Mouse (Mus musculus) gastrocnemius, postnatal 14 days (tissue): ENCODE measurements around the gene Pmf1. TPM values are rescaled to one million over a fixed set of nuclear protein-coding genes. Genes with fewer than 3 reads are reported as not detected.

Experiments used
- DNase-seq: peaks from one replicate; pipeline ENCODE4 v3.0.0; 2021; ENCODE audit warnings: mixed read lengths
- intact Hi-C: fragments of 180-260 bp; cut with DNase I; formaldehyde crosslinking; loops from one replicate; pipeline ENCODE4 v1.15.1; 2025; ENCODE audit warnings: low total_unique reads
- long read RNA-seq, 2 experiments: library from polyadenylated mRNA; stranded (forward); transcript quantifications; one replicate each; pipeline ENCODE4 v2.0.0; 2021
- total RNA-seq, 2 experiments: library from RNA; stranded (reverse); gene quantifications; 2 replicates each; pipeline ENCODE4 v1.2.3; 2021

The Pmf1 gene
- 10 to 100 TPM; 30.1 to 31.9 TPM for total RNA-seq
- long read RNA-seq, experiment 1, transcript Pmf1-201 (5 exons, 1,007 nt), result major isoform, 17 of 18 reads
- long read RNA-seq, experiment 1, partial matches to known transcripts, result 0 of 18 reads
- long read RNA-seq, experiment 1, other reads (novel, unspliced or antisense), result 0 of 18 reads
- long read RNA-seq, experiment 2, transcript Pmf1-201 (5 exons, 1,007 nt), result major isoform, 9 of 11 reads
- long read RNA-seq, experiment 2, partial matches to known transcripts, result 0 of 11 reads
- long read RNA-seq, experiment 2, other reads (novel, unspliced or antisense), result 2 of 11 reads

- DNase-seq, result peak; percentile 96
- intact Hi-C loops, result loop anchor here (5.0 kb wide), 1 partner anchor 112 kb away; no protein-coding TSS in a partner anchor
These were observed at the start of gene Pmf1 for GRCm38 (mm10) chr3:88409741-88410644. TSS of gene Pmf1 (minus strand) at chr3:88410331.

DNA sequence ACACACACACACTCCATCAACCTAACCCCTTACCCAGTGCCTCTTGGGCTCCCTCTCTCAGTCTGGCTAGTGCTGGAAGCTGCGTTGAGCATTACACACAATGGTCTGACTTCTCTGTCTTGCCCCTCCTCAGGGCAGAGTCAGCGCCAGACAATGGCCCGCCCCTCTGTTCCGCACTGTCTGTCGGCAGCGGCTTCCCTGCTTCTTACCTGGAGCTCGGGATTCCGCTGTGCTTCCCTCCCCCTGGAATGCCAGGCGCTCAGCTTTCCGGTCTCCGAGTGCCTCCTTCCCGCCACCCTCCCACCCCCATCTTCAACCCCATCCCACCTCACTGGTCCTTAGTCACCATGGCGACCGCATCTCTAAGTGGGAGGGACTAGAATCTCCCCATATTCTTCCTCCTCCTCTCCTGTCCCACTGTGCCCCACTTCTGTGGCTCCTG is 48.7 kb upstream of the Pmf1 start:
- intact Hi-C loops, result no loop called here
- no peak for DNase-seq

- DNase-seq, result no peak
- intact Hi-C loops, result no loop called here
These were observed 46.8 kb upstream of the Pmf1 start for GRCm38 (mm10) chr3:88456746-88457532.

- intact Hi-C loops, result no loop called here
- no peak for DNase-seq
These were observed 46.2 kb upstream of the Pmf1 start for GRCm38 (mm10) chr3:88456313-88456712.

- no peak for DNase-seq
- intact Hi-C loops, result no loop called here
These were observed 45.6 kb upstream of the Pmf1 start for GRCm38 (mm10) chr3:88455588-88456264.

DNA sequence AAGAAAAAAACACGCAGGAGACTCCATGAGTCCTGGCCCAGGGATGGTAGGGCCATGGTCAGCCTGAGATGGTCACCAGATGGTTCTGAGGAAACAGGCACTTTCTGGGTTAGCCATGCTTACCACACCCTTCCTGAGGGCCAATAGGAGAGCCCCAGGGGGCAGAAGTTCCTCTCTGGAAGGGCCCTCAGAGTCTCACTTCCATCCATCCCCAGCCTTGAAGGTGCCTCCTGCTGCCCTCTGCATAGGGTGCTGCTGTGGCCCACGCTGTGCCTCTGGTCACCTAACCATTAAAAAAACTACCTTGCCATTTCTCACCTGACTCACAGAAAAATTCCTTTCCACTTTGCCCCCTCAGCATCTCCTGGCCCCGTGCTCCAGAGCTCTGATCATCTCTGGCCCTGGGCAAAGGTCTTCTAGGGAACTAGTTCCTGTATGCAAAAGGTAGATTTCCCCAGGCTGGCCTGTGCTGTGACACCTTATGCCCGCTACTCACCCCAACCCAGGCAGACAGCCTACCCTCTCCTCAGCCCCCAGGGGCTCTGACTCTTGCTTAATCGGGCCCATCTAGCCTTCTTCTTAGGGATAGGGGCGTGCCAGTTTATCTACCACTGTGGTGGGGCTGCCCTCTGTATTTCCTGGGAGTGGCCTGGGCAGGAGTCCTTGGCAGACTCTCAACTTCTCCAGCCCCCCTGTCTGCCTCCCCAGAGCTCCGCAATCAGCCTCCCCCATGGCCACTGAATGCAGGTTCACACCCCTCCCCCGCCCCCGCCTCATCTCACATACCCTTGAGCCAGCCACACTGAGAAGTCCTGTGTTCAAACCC is 44.8 kb upstream of the Pmf1 start:
- DNase-seq, result no peak
- intact Hi-C loops, result no loop called here

DNA sequence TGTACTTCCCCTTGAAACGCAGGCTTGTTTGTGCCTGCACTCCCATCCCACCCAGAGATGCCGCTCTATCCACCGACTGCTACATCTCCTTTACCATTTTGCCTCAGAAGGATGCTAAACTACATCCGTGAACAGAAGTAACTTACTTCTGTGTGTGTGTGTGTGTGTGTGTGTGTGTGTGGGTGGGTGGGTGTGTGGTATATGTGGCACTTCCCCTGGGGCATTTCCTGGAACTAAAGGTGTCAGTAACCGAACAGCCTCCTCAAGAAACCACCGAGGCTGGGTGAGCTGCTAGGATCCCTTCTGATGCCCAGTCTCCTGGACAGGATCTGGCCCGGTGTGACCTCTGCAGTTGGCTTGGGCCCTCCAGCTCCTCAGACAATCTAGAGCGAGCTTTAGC is 43.9 kb upstream of the Pmf1 start:
- no peak for DNase-seq
- intact Hi-C loops, result no loop called here

DNA sequence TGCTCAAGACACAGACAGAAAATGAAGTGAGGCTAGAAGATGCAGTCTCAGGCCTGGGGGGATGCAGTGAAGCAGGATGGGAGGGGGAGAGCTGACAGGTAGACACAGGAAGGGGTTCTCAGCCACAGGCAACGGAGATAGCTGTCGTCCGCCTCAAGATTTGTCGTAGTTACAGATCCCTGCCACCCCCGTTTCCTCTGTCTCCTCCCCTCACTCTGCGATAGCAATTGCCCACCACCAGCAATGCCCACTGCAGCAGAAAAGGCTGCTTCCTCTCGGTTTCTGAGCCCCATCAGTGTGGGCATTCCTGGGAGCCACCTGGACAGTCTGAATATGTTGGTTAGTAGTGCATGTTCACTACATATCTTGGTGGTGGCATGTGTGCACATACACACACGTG is 43.2 kb upstream of the Pmf1 start:
- no peak for DNase-seq
- intact Hi-C loops, result no loop called here

GRCm38 (mm10) chr3:88452716-88453115 is 42.6 kb upstream of the Pmf1 start:
- no peak for DNase-seq
- intact Hi-C loops, result no loop called here

DNA sequence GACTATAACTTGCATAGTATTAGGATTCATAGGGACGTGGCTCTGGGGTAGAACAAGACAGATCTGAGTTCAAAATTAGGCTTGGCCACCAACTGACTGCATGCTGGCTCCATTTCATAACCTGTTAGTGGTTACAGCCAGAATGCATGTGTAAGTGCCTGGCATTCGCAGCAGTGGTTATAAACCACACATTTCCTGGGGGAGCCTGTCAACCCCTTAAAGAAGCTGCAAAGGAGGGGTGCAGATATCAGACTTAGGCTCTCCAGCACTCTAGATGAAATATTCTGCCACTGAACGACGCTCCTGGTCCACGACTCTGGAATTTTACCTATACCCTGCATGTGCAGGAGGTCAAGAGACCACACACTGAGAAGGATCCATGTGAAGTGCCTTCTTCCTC is 42.1 kb upstream of the Pmf1 start:
- DNase-seq, result no peak
- intact Hi-C loops, result no loop called here

DNA sequence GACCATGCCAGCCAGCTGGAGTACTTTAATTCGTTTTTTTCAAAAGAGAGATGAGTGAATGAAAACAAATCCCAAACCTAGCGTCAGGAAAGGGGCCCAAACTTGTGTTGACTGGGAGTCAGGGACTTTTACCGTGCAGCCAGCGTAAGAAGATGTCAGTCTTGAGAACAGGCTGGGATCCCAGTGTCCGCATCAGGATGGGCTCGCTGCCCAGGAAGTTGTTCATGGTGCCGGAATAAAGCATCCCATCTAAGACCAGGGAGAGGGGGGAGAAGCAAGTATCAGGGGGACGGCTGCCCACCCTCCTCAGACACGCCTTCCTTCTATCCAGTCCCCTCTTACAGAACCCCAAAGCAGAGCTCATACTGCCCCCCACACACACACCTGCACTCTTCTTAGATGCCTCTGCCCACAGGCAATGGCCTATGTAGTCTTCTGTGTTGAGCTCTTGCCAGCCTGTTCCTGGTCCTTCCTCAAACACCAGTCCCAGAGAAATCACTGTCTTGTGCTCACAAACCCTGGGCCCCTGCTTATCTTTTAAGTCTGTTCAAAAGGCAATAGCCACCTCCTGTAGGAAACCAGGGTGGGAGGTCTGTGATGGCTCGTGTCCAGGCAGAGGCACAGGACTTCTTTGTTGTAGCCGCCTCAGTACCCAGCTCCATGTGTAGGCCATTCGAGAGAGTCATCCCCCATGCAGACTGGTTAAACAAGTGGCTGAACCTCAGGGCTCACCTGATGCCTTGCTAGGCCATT is 40.4 kb upstream of the Pmf1 start:
- DNase-seq, result no peak
- intact Hi-C loops, result no loop called here

DNA sequence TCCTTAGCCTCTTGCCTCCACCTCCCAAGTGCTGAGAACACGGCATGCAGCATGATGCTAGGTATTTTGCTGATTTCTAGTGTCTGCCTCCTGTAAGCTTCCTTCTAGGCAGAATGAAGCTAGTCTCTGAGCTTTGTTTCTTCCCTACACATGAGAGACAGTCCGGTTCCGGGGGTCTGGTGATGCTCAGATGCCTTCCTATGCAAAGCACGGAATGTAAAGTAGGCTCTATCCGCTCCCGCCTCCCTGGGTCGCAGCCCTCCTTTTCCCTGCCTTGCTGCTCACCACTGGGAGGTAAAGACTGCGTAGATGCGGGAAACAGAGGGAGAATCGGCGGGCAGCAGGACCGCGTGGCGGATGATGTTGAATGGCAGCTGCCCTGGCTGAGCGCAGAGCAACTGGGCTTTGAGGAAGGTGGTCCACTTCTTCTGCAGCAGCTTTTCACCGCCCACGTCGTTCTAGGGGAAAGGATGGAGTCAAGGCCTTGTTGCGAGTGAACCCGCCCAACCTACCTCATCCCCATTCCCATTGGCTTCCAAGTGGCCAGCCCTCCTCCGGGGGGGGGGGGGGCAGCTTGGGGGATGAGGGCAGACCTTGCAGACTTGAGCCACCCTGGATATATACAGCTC is 39.4 kb upstream of the Pmf1 start:
- peak; percentile 36 for DNase-seq
- intact Hi-C loops, result no loop called here

DNA sequence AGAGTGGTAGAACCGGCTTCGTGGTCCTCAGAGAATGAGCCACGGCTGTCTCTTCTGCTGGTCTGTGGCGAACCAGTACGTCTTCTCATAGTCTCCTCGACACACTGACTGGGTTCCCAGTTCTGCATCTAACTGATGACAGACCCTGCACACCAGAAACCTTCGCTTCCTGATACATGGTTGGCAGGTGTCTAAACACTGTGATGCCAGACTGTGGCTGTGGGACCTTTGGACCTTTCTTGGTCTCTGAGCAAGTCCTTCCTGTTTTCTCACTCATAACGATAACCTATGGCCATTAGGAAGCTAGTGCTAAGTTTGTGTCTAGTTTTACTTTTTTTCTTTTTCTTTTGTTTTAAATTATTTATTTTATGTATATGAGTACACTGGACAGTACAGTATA is 38.3 kb upstream of the Pmf1 start:
- intact Hi-C loops, result no loop called here
- no peak for DNase-seq

DNA sequence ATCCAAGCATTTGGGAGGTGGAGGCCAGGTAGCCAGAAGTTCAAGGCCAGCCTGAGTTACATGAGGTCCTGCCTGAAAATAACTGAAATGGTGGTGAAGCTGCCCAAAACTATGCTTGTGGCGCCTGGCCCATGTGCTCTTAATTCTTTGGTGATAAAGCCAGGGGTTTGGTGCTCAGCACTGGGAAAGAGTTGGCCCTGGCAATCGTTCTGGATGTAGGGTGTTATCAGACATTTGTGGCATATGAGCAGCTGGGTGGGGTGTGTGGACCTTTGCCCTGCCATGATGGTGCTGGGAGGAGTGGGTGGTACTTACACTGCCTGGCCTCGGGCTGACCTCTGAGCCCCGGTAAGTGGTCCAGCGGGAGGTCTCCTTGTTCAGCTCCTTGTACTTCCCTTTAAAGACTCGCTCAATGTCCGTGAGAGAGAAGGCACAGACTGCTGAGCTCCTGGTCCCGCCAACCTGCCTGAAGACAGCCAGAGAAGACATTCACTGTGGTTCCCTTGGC is 37.6 kb upstream of the Pmf1 start:
- no peak for DNase-seq
- intact Hi-C loops, result no loop called here

- no peak for DNase-seq
These were observed 36.5 kb upstream of the Pmf1 start for GRCm38 (mm10) chr3:88446471-88447123.

GRCm38 (mm10) chr3:88442888-88443287 is 32.8 kb upstream of the Pmf1 start:
- no peak for DNase-seq
- intact Hi-C loops, result no loop called here

More at GRCm38 (mm10) chr3:88446471-88447123, 36.5 kb upstream of the Pmf1 start:
- intact Hi-C loops, result no loop called here

- no peak for DNase-seq
- intact Hi-C loops, result no loop called here
These were observed 32.4 kb upstream of the Pmf1 start for GRCm38 (mm10) chr3:88442488-88442887.
